Mouse (Mus musculus) cerebral cortex, adult 2 months (tissue): ENCODE results near the gene Nckap5l.

ENCODE experiments used
- WGBS: fragments of 180-500 bp; shearing (Covaris S2); methylation state at CpG from one replicate; pipeline ENCODE4 v1.1.7; 2018; 5-methylcytosine and 5-hydroxymethylcytosine counted together

Nckap5l gene

GRCm38 (mm10) chr15:99431504-99431903 lies 26.0 kb downstream of the Nckap5l start:
- 82% methylated on average over 7 of the region's 7 CpGs for WGBS

- WGBS, result 82% methylated on average over 10 of the region's 10 CpGs
Observed at GRCm38 (mm10) chr15:99431063-99431462, 26.5 kb downstream of the Nckap5l start.

GRCm38 (mm10) chr15:99430394-99430793 lies 27.2 kb downstream of the Nckap5l start:
- WGBS, result 80% methylated on average over 8 of the region's 8 CpGs

- WGBS, result 92% methylated on average over 9 of the region's 9 CpGs
Observed at GRCm38 (mm10) chr15:99423884-99424283, 33.7 kb downstream of the Nckap5l start.

GRCm38 (mm10) chr15:99423131-99423530 lies 34.4 kb downstream of the Nckap5l start:
- WGBS, result 69% methylated on average over 10 of the region's 10 CpGs

- WGBS, result 95% methylated on average over 23 of the region's 23 CpGs
Observed at GRCm38 (mm10) chr15:99422551-99422950, 35.0 kb downstream of the Nckap5l start.

- 81% methylated on average over 8 of the region's 8 CpGs for WGBS
Observed at GRCm38 (mm10) chr15:99421676-99422075, 35.9 kb downstream of the Nckap5l start.

- 68% methylated on average over 9 of the region's 9 CpGs for WGBS
Observed at GRCm38 (mm10) chr15:99421152-99421551, 36.4 kb downstream of the Nckap5l start.

- 15% methylated on average over 12 of the region's 12 CpGs for WGBS
Observed at GRCm38 (mm10) chr15:99420521-99421014, 37.0 kb downstream of the Nckap5l start.

- WGBS, result 22% methylated on average over 5 of the region's 5 CpGs
Observed at GRCm38 (mm10) chr15:99420101-99420500, 37.4 kb downstream of the Nckap5l start.

- 57% methylated on average over 17 of the region's 17 CpGs for WGBS
Observed at GRCm38 (mm10) chr15:99417692-99418271, 39.8 kb downstream of the Nckap5l start.

GRCm38 (mm10) chr15:99416957-99417356 lies 40.6 kb downstream of the Nckap5l start:
- WGBS, result 22% methylated on average over 4 of the region's 4 CpGs

- WGBS, result 13% methylated on average over 13 of the region's 13 CpGs
Observed at GRCm38 (mm10) chr15:99416348-99416882, 41.1 kb downstream of the Nckap5l start.

GRCm38 (mm10) chr15:99415793-99416192 lies 41.8 kb downstream of the Nckap5l start:
- WGBS, result 5% methylated on average over 2 of the region's 2 CpGs

- 40% methylated on average over 14 of the region's 14 CpGs for WGBS
Observed at GRCm38 (mm10) chr15:99411747-99412146, 45.8 kb downstream of the Nckap5l start.

- WGBS, result 86% methylated on average over 9 of the region's 9 CpGs
Observed at GRCm38 (mm10) chr15:99408845-99409244, 48.7 kb downstream of the Nckap5l start.

- WGBS, result 86% methylated on average over 15 of the region's 15 CpGs
Observed at GRCm38 (mm10) chr15:99406986-99407570, 50.5 kb downstream of the Nckap5l start.

GRCm38 (mm10) chr15:99405150-99405549 lies 52.4 kb downstream of the Nckap5l start:
- WGBS, result 79% methylated on average over 9 of the region's 9 CpGs

- WGBS, result 90% methylated on average over 12 of the region's 12 CpGs
Observed at GRCm38 (mm10) chr15:99403159-99403889, 54.2 kb downstream of the Nckap5l start.

GRCm38 (mm10) chr15:99400602-99401001 lies 56.9 kb downstream of the Nckap5l start:
- 70% methylated on average over 6 of the region's 6 CpGs for WGBS

- 63% methylated on average over 15 of the region's 15 CpGs for WGBS
Observed at GRCm38 (mm10) chr15:99399503-99400245, 57.9 kb downstream of the Nckap5l start.

GRCm38 (mm10) chr15:99397622-99398021 lies 59.9 kb downstream of the Nckap5l start:
- WGBS, result 87% methylated on average over 2 of the region's 2 CpGs
